Mouse (Mus musculus): Measurements from ENCODE around the gene P4hb. TPM values are rescaled to one million over a fixed set of nuclear protein-coding genes. Genes with fewer than 3 reads are reported as not detected.
"Not testable (repeated sequence)": the region's sequence is repeated elsewhere in the genome, so short reads cannot be mapped to it uniquely, and the experiment has no call there.

P4hb gene
- polyA plus RNA-seq, 1 experiment from 2014 or later = 716 TPM

- Histone ChIP-seq H3K27ac (ENCODE audit: low read depth, low read length) (no peak overlapping the region), H3K9me3 (ENCODE audit: control insufficient read depth, low read length) (no peaks in the 10 kb centered on the region), H3K4me1 (ENCODE audit: control insufficient read depth, insufficient read depth, low read length) (no peaks in the 10 kb centered on the region), H3K4me3 (ENCODE audit: low read length) (no peak overlapping the region), H3K27me3 (ENCODE audit: control insufficient read depth, insufficient read depth, low read length) (no peaks in the 10 kb centered on the region), H3K36me3 (ENCODE audit: control insufficient read depth, insufficient read depth, low read length) (no peaks in the 10 kb centered on the region), H3K4me2 (replicated peaks; ENCODE audit: low read depth, low read length) (no peak overlapping the region), H3K9ac (ENCODE audit: low read depth, low read length) (no peak overlapping the region)
- 85% methylated on average over 4 of the region's 4 CpGs for WGBS
- no peak for ATAC-seq (ENCODE audit: low FRiP score, low TSS enrichment)
Measured at GRCm38 (mm10) chr11:120517147-120517546, 55.9 kb downstream of the P4hb start.

GRCm38 (mm10) chr11:120515611-120516010 is 57.4 kb downstream of the P4hb start:
- peak; percentile 78 for ATAC-seq (ENCODE audit: low FRiP score, low TSS enrichment)
- no peaks in the 10 kb centered on the region for H3K27me3 ChIP-seq (ENCODE audit: control insufficient read depth, insufficient read depth, low read length)
- no peak overlapping the region for H3K4me2 ChIP-seq (replicated peaks; ENCODE audit: low read depth, low read length)
- no peak overlapping the region for H3K4me3 ChIP-seq (ENCODE audit: low read length)
- WGBS = 18% methylated on average over 17 of the region's 17 CpGs
- no peaks in the 10 kb centered on the region for H3K9me3 ChIP-seq (ENCODE audit: control insufficient read depth, low read length)
- H3K9ac ChIP-seq (ENCODE audit: low read depth, low read length) = no peak overlapping the region
- no peaks in the 10 kb centered on the region for H3K36me3 ChIP-seq (ENCODE audit: control insufficient read depth, insufficient read depth, low read length)
- peaks cover 4% of the 10 kb centered on the region; the same call in 1 of the 2 replicates for H3K4me1 ChIP-seq (ENCODE audit: control insufficient read depth, insufficient read depth, low read length)
- H3K27ac ChIP-seq (ENCODE audit: low read depth, low read length) = no peak overlapping the region

GRCm38 (mm10) chr11:120514262-120514661 is 58.8 kb downstream of the P4hb start:
- H3K36me3 ChIP-seq (ENCODE audit: control insufficient read depth, insufficient read depth, low read length); ATAC-seq (ENCODE audit: low FRiP score, low TSS enrichment); H3K9me3 ChIP-seq (ENCODE audit: control insufficient read depth, low read length); H3K4me1 ChIP-seq (ENCODE audit: control insufficient read depth, insufficient read depth, low read length); H3K27me3 ChIP-seq (ENCODE audit: control insufficient read depth, insufficient read depth, low read length); H3K4me2 ChIP-seq (replicated peaks; ENCODE audit: low read depth, low read length); H3K9ac ChIP-seq (ENCODE audit: low read depth, low read length); H3K4me3 ChIP-seq (ENCODE audit: low read length); H3K27ac ChIP-seq (ENCODE audit: low read depth, low read length): not testable (repeated sequence)
- WGBS = 85% methylated on average over 2 of the region's 2 CpGs

- no peak overlapping the region for H3K4me3 ChIP-seq (ENCODE audit: low read length)
- no peaks in the 10 kb centered on the region for H3K9me3 ChIP-seq (ENCODE audit: control insufficient read depth, low read length)
- H3K27me3 ChIP-seq (ENCODE audit: control insufficient read depth, insufficient read depth, low read length) = no peaks in the 10 kb centered on the region
- ATAC-seq (ENCODE audit: low FRiP score, low TSS enrichment) = no peak
- H3K4me2 ChIP-seq (replicated peaks; ENCODE audit: low read depth, low read length) = no peak overlapping the region
- no peak overlapping the region for H3K9ac ChIP-seq (ENCODE audit: low read depth, low read length)
- H3K36me3 ChIP-seq (ENCODE audit: control insufficient read depth, insufficient read depth, low read length) = no peaks in the 10 kb centered on the region
- peaks cover 10% of the 10 kb centered on the region for H3K4me1 ChIP-seq (ENCODE audit: control insufficient read depth, insufficient read depth, low read length)
- no peak overlapping the region for H3K27ac ChIP-seq (ENCODE audit: low read depth, low read length)
- 23% methylated on average over 6 of the region's 6 CpGs for WGBS
Measured at GRCm38 (mm10) chr11:120512790-120513453, 60.1 kb downstream of the P4hb start.

GRCm38 (mm10) chr11:120510375-120511030 is 62.5 kb downstream of the P4hb start:
- Histone ChIP-seq H3K27ac (ENCODE audit: low read depth, low read length) (peak overlapping the region; percentile 25; the same call in 1 of the 2 replicates), H3K9me3 (ENCODE audit: control insufficient read depth, low read length) (no peaks in the 10 kb centered on the region), H3K4me3 (ENCODE audit: low read length) (peak overlapping the region; percentile 22), H3K4me2 (replicated peaks; ENCODE audit: low read depth, low read length) (peak overlapping the region; percentile 37), H3K4me1 (ENCODE audit: control insufficient read depth, insufficient read depth, low read length) (peaks cover 10% of the 10 kb centered on the region), H3K27me3 (ENCODE audit: control insufficient read depth, insufficient read depth, low read length) (no peaks in the 10 kb centered on the region), H3K36me3 (ENCODE audit: control insufficient read depth, insufficient read depth, low read length) (no peaks in the 10 kb centered on the region), H3K9ac (ENCODE audit: low read depth, low read length) (peak overlapping the region; percentile 32; the same call in 1 of the 2 replicates)
- WGBS = 9% methylated on average over 16 of the region's 16 CpGs
- no peak for ATAC-seq (ENCODE audit: low FRiP score, low TSS enrichment)

Other genes with a start within 250 kb of the P4hb start
- 2,303 and 2,603 TPM in 2 replicates for gene Actg1, start 224.7 kb downstream of the P4hb start, polyA plus RNA-seq (2014; fragmentation: Nextera tagmentation; extraction: Ambion mirVana)
- gene Fscn2, start 211.7 kb downstream of the P4hb start, polyA plus RNA-seq (2014; fragmentation: Nextera tagmentation; extraction: Ambion mirVana) = 0.62 and 1.6 TPM in 2 replicates
- gene Faap100, start 194.5 kb downstream of the P4hb start, polyA plus RNA-seq (2014; fragmentation: Nextera tagmentation; extraction: Ambion mirVana) = 32.1 and 40.3 TPM in 2 replicates
- 25.0 and 45.4 TPM in 2 replicates for gene Nploc4, start 135.5 kb downstream of the P4hb start, polyA plus RNA-seq (2014; fragmentation: Nextera tagmentation; extraction: Ambion mirVana)
- not detected in 2 replicates for gene Tspan10, start 130.6 kb downstream of the P4hb start, polyA plus RNA-seq (2014; fragmentation: Nextera tagmentation; extraction: Ambion mirVana)
- gene Pde6g, start 119.8 kb downstream of the P4hb start, polyA plus RNA-seq (2014; fragmentation: Nextera tagmentation; extraction: Ambion mirVana) = 0.17 and 0.20 TPM in 2 replicates
- 14.8 and 18.2 TPM in 2 replicates for gene Oxld1, start 115.2 kb downstream of the P4hb start, polyA plus RNA-seq (2014; fragmentation: Nextera tagmentation; extraction: Ambion mirVana)
- gene Ccdc137, start 115.1 kb downstream of the P4hb start, polyA plus RNA-seq (2014; fragmentation: Nextera tagmentation; extraction: Ambion mirVana) = 27.4 and 32.8 TPM in 2 replicates
- gene Arl16, start 105.6 kb downstream of the P4hb start, polyA plus RNA-seq (2014; fragmentation: Nextera tagmentation; extraction: Ambion mirVana) = 46.4 and 51.5 TPM in 2 replicates
- 176 and 218 TPM in 2 replicates for gene Mrpl12, start 88.6 kb downstream of the P4hb start, polyA plus RNA-seq (2014; fragmentation: Nextera tagmentation; extraction: Ambion mirVana)
- 65.3 and 79.1 TPM in 2 replicates for gene Slc25a10, start 81.4 kb downstream of the P4hb start, polyA plus RNA-seq (2014; fragmentation: Nextera tagmentation; extraction: Ambion mirVana)
- 2.0 and 2.4 TPM in 2 replicates for gene Gcgr, start 42.6 kb downstream of the P4hb start, polyA plus RNA-seq (2014; fragmentation: Nextera tagmentation; extraction: Ambion mirVana)
- gene Mcrip1, start 23.5 kb downstream of the P4hb start, polyA plus RNA-seq (2014; fragmentation: Nextera tagmentation; extraction: Ambion mirVana) = 236 and 265 TPM in 2 replicates
- 0.58 and 0.89 TPM in 2 replicates for gene Ppp1r27, start 22.1 kb downstream of the P4hb start, polyA plus RNA-seq (2014; fragmentation: Nextera tagmentation; extraction: Ambion mirVana)
- gene Arhgdia, start 8.4 kb upstream of the P4hb start, polyA plus RNA-seq (2014; fragmentation: Nextera tagmentation; extraction: Ambion mirVana) = 454 and 612 TPM in 2 replicates
- gene Alyref, start 25.1 kb upstream of the P4hb start, polyA plus RNA-seq (2014; fragmentation: Nextera tagmentation; extraction: Ambion mirVana) = 594 and 799 TPM in 2 replicates
- gene Anapc11, start 25.2 kb upstream of the P4hb start, polyA plus RNA-seq (2014; fragmentation: Nextera tagmentation; extraction: Ambion mirVana) = 212 and 242 TPM in 2 replicates
- 14.8 and 19.5 TPM in 2 replicates for gene Npb, start 35.2 kb upstream of the P4hb start, polyA plus RNA-seq (2014; fragmentation: Nextera tagmentation; extraction: Ambion mirVana)
- gene Pcyt2, start 44.7 kb upstream of the P4hb start, polyA plus RNA-seq (2014; fragmentation: Nextera tagmentation; extraction: Ambion mirVana) = 82.7 and 83.5 TPM in 2 replicates
- gene Sirt7, start 52.0 kb upstream of the P4hb start, polyA plus RNA-seq (2014; fragmentation: Nextera tagmentation; extraction: Ambion mirVana) = 23.8 and 28.6 TPM in 2 replicates
- gene Mafg, start 60.3 kb upstream of the P4hb start, polyA plus RNA-seq (2014; fragmentation: Nextera tagmentation; extraction: Ambion mirVana) = 26.9 and 27.9 TPM in 2 replicates
- 19.9 and 21.8 TPM in 2 replicates for gene Pycr1, start 70.5 kb upstream of the P4hb start, polyA plus RNA-seq (2014; fragmentation: Nextera tagmentation; extraction: Ambion mirVana)
- gene Myadml2, start 74.9 kb upstream of the P4hb start, polyA plus RNA-seq (2014; fragmentation: Nextera tagmentation; extraction: Ambion mirVana) = not detected in 2 replicates
- gene Notum, start 87.9 kb upstream of the P4hb start, polyA plus RNA-seq (2014; fragmentation: Nextera tagmentation; extraction: Ambion mirVana) = 6.9 and 9.9 TPM in 2 replicates
- gene Aspscr1, start 99.7 kb upstream of the P4hb start, polyA plus RNA-seq (2014; fragmentation: Nextera tagmentation; extraction: Ambion mirVana) = 107 and 124 TPM in 2 replicates
- gene Cenpx, start 140.5 kb upstream of the P4hb start, polyA plus RNA-seq (2014; fragmentation: Nextera tagmentation; extraction: Ambion mirVana) = 157 and 195 TPM in 2 replicates
- gene Lrrc45, start 140.7 kb upstream of the P4hb start, polyA plus RNA-seq (2014; fragmentation: Nextera tagmentation; extraction: Ambion mirVana) = 41.9 and 43.1 TPM in 2 replicates
- gene Rac3, start 148.2 kb upstream of the P4hb start, polyA plus RNA-seq (2014; fragmentation: Nextera tagmentation; extraction: Ambion mirVana) = 5.0 and 28.7 TPM in 2 replicates
- 21.1 and 23.2 TPM in 2 replicates for gene Dcxr, start 154.0 kb upstream of the P4hb start, polyA plus RNA-seq (2014; fragmentation: Nextera tagmentation; extraction: Ambion mirVana)
- 0.47 TPM in 1 of 2 replicates, not detected in the other for gene Cbr2, start 158.9 kb upstream of the P4hb start, polyA plus RNA-seq (2014; fragmentation: Nextera tagmentation; extraction: Ambion mirVana)
- 5.2 and 7.9 TPM in 2 replicates for gene Hmga1b, start 189.5 kb upstream of the P4hb start, polyA plus RNA-seq (2014; fragmentation: Nextera tagmentation; extraction: Ambion mirVana)
- 19.3 and 26.2 TPM in 2 replicates for gene Rfng, start 211.0 kb upstream of the P4hb start, polyA plus RNA-seq (2014; fragmentation: Nextera tagmentation; extraction: Ambion mirVana)
- 213 and 239 TPM in 2 replicates for gene Gps1, start 211.0 kb upstream of the P4hb start, polyA plus RNA-seq (2014; fragmentation: Nextera tagmentation; extraction: Ambion mirVana)
- gene Dus1l, start 223.2 kb upstream of the P4hb start, polyA plus RNA-seq (2014; fragmentation: Nextera tagmentation; extraction: Ambion mirVana) = 58.2 and 80.3 TPM in 2 replicates

Data from kidney, embryonic 14.5 days (tissue).